Mouse (Mus musculus) ES-E14 (cell line): Measurements from ENCODE around the gene Plxnb1. TPM values are rescaled to one million over a fixed set of nuclear protein-coding genes. Genes with fewer than 3 reads are reported as not detected.

Experiments
- DNase-seq: peaks from one replicate; pipeline ENCODE4 v3.0.0-alpha.2; 2013; ENCODE audit warnings: low read depth, low spot score
- H3K27ac ChIP-seq: 2 replicates; pipeline ENCODE4 v1.5.1; 2012; ENCODE audit warnings: low read depth, mild to moderate bottlenecking, low read length, moderate library complexity, mixed read lengths; ENCODE audit not compliant: poor library complexity, insufficient read depth, severe bottlenecking
- H3K36me3 ChIP-seq: 2 replicates; pipeline ENCODE4 v1.6.1; 2012; ENCODE audit warnings: mild to moderate bottlenecking, low read length, moderate library complexity, mixed read lengths; ENCODE audit not compliant: control insufficient read depth, poor library complexity, insufficient read depth, severe bottlenecking
- H3K4me1 ChIP-seq, 2 experiments: fragments of 150-350 bp in 1 of 2; sonication (generic) in 1 of 2; 2 replicates each; pipeline ENCODE4 v1.6.1; 2012; ENCODE audit warnings: low read length in 2 of 2, mild to moderate bottlenecking in 1 of 2, mixed read lengths in 1 of 2; ENCODE audit not compliant: control insufficient read depth in 2 of 2, insufficient read depth in 2 of 2, poor library complexity in 1 of 2
- H3K4me3 ChIP-seq, 2 experiments: fragments of 150-350 bp in 1 of 2; sonication (generic) in 1 of 2; 2 replicates each; pipeline ENCODE4 v1.5.1; 2012; ENCODE audit warnings: low read length in 2 of 2, low read depth in 1 of 2, mild to moderate bottlenecking in 1 of 2, mixed read lengths in 1 of 2; ENCODE audit not compliant: insufficient read depth in 1 of 2, poor library complexity in 1 of 2, severe bottlenecking in 1 of 2
- H3K9ac ChIP-seq: 2 replicates; pipeline ENCODE4 v1.6.1; 2012; ENCODE audit warnings: low read depth, mild to moderate bottlenecking, low read length, mixed read lengths; ENCODE audit not compliant: poor library complexity, insufficient read depth, severe bottlenecking
- H3K9me3 ChIP-seq: fragments of 150-350 bp; sonication (generic); 2 replicates; pipeline ENCODE4 v1.6.1; 2012; ENCODE audit warnings: low read depth, mild to moderate bottlenecking, low read length; ENCODE audit not compliant: control insufficient read depth, insufficient read depth
- CHD2 ChIP-seq: IDR thresholded peaks from 2 replicates; pipeline ENCODE4 v1.6.1; 2014; ENCODE audit warnings: mild to moderate bottlenecking, low read depth, low read length, inconsistent platforms
- HCFC1 ChIP-seq: IDR thresholded peaks from 2 replicates; pipeline ENCODE4 v1.6.1; 2012; ENCODE audit warnings: low read length, inconsistent platforms, borderline replicate concordance; ENCODE audit not compliant: insufficient read depth
- MAFK ChIP-seq: IDR thresholded peaks from 2 replicates; pipeline ENCODE4 v1.6.1; 2014; ENCODE audit warnings: mild to moderate bottlenecking, low read depth, low read length, inconsistent platforms; ENCODE audit not compliant: insufficient read depth
- ZC3H11A ChIP-seq: IDR thresholded peaks from 2 replicates; pipeline ENCODE4 v1.6.1; 2012; ENCODE audit warnings: low read depth, mild to moderate bottlenecking, inconsistent platforms, low read length, borderline replicate concordance
- ZNF384 ChIP-seq: IDR thresholded peaks from 2 replicates; pipeline ENCODE4 v1.6.1; 2012; ENCODE audit warnings: low read depth, low read length, inconsistent platforms
- in situ Hi-C, 2 experiments: fragments of 600-800 bp; cut with MboI; formaldehyde crosslinking; loops; one replicate each; pipeline ENCODE4 v1.15.1; 2025; ENCODE audit warnings: low sequenced_read_pairs in 2 of 2, inconsistent platforms in 1 of 2; ENCODE audit not compliant: unreplicated experiment in 2 of 2
- total RNA-seq: library from RNA; depleted of rRNA; stranded (reverse); fragments of 300-350 nt; gene quantifications from 2 replicates; pipeline ENCODE4 v1.2.3, GENCODE M21; 2012

The Plxnb1 gene
- total RNA-seq, 1 experiment = 17.8 TPM

GRCm38 (mm10) chr9:109056081-109056690 is 39.0 kb upstream of the Plxnb1 start:
- TF ChIP-seq ZNF384 = no peak
- Histone ChIP-seq H3K4me1 (peaks cover 0 to 36% of the 10 kb centered on the region in 2 experiments; a peak in 2 of 4 replicates), H3K9ac (no peak overlapping the region), H3K9me3 (no peaks in the 10 kb centered on the region), H3K27ac (no peak overlapping the region), H3K36me3 (peaks cover 32% of the 10 kb centered on the region), H3K4me3 (no peak overlapping the region)
- no peak for DNase-seq
- in situ Hi-C loops = no loop called here

- Histone ChIP-seq H3K9ac (no peak overlapping the region), H3K27ac (no peak overlapping the region), H3K4me3 (no peak overlapping the region), H3K9me3 (no peaks in the 10 kb centered on the region), H3K36me3 (peaks cover 26% of the 10 kb centered on the region), H3K4me1 (peaks cover 0 to 30% of the 10 kb centered on the region in 2 experiments; a peak in 2 of 4 replicates)
- no peak for DNase-seq
- in situ Hi-C loops = no loop called here
- TF ChIP-seq HCFC1 = no peak
- no peak for TF ChIP-seq MAFK
- no peak for TF ChIP-seq ZC3H11A
- no peak for TF ChIP-seq CHD2
- no peak for TF ChIP-seq ZNF384
These were observed 38.3 kb upstream of the Plxnb1 start for GRCm38 (mm10) chr9:109056916-109057315.

- in situ Hi-C loops = no loop called here
- H3K4me3 ChIP-seq = no peak overlapping the region
- H3K27ac ChIP-seq = no peak overlapping the region
- H3K9ac ChIP-seq = no peak overlapping the region
- no peaks in the 10 kb centered on the region for H3K9me3 ChIP-seq
- TF ChIP-seq ZNF384 (no peak), HCFC1 (no peak), MAFK (no peak), CHD2 (no peak), ZC3H11A (no peak)
- H3K4me1 ChIP-seq = peaks cover 0 to 29% of the 10 kb centered on the region in 2 experiments; a peak in 2 of 4 replicates
- no peak for DNase-seq
- peaks cover 26% of the 10 kb centered on the region for H3K36me3 ChIP-seq
These were observed 37.6 kb upstream of the Plxnb1 start for GRCm38 (mm10) chr9:109057543-109057942.

GRCm38 (mm10) chr9:109058006-109058765 is 37.0 kb upstream of the Plxnb1 start:
- H3K36me3 ChIP-seq = peaks cover 27% of the 10 kb centered on the region
- H3K27ac ChIP-seq = no peak overlapping the region
- TF ChIP-seq MAFK (no peak), CHD2 (no peak), ZC3H11A (no peak), HCFC1 (no peak), ZNF384 (no peak)
- in situ Hi-C loops = no loop called here
- H3K9me3 ChIP-seq = no peaks in the 10 kb centered on the region
- DNase-seq = no peak
- peaks cover 0 to 23% of the 10 kb centered on the region in 2 experiments; a peak in 2 of 4 replicates for H3K4me1 ChIP-seq
- no peak overlapping the region for H3K9ac ChIP-seq
- no peak overlapping the region for H3K4me3 ChIP-seq
